Mouse (Mus musculus) kidney, postnatal 10 days (tissue): ENCODE results near the gene Slc22a15.

Experiments used
- DNase-seq: peaks from one replicate; pipeline ENCODE4 v3.0.0; 2021; ENCODE audit warnings: mixed read lengths

The Slc22a15 gene

DNA sequence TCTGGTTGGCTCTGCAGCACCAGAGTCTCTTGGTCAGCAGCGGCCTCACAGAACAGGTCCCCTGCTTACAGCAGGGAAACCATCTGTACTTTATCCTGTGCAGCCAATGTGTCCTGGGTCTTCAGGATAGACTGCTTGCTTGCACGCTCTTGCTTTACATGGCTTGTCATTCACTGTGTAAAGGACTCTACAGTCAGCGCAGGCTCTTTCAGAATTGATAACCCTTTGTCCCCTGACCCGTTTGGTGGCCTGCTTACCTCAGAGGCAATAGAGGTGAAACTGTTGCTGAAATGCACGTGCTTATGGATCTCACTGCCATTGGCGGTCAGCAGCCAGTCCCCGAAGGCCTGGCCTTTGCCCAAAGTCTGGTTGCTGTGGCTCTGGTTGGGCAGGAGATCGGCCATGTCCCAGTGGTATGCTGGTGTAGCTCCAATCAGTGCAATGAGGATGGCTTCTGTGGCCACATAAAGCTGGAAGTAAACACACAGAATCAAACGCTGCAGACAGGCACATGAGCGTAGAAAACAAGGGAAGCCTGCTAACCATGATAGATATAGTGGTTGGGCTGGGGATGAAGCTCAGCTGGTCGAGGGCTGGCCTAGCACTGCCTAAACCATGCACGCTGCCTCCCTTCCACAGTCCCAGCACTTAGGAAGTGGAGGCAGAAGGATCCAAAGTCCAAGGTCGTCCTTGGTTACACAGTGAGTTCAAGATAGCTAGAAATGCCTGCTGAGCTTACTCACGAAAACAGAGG lies 9.0 kb downstream of the Slc22a15 start:
- peak; percentile 36 for DNase-seq

DNA sequence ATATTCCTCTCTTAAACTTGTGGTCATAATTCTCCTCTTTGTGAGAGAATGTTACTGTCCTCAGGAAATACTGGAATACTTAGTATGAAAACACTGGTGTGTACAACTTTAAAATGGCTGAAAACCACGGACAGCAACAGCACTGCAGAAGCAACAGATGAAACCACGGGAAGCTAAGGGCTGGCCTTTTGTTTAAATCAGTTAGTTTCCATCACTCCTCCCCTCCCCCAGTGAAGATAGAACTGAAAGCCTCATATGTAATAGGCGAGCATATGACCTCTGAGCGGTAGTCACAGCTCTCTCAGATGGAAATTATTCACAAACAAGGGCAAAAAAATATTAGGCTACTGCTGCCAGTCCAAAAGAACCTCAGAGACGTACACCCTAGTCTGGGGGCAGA lies 10.0 kb downstream of the Slc22a15 start:
- no peak for DNase-seq

DNA sequence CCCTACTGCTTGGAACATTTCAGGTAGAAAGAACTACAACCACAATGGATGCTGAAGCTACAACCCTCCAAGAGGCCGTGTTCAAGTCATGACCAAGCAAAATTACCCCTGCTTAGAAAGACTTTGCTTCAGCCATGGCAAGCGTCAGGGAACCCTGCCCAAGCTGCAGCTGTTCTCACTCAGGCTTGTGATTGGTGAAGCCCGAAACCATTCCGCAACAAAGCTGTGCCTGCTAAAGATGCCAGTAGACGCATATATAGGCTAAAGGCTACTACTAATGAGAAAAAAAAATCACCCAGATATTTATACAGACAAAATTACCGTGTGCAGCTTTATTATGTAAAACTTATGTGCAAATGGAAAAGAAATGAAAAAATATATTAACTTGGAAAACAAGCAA lies 12.2 kb downstream of the Slc22a15 start:
- DNase-seq = no peak

DNA sequence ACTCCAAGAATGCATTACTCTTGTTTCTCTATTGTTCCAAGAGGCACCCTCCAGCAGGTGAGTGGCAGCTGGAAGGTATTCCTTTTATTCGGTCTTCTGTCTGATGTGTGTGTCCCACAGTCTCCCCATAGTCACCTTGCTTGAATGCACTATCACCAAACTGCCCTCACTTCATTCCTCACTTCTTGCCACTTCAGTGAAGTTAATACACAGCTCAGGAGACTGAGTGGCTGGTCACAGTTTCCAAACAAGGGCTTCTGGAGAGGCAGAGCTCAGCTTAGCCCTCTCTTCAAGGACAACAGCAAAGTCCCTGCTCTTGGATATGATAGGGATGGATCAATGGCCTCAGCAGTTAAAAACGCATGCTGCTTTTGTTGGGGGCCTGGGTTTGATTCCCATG lies 17.2 kb downstream of the Slc22a15 start:
- no peak for DNase-seq

DNA sequence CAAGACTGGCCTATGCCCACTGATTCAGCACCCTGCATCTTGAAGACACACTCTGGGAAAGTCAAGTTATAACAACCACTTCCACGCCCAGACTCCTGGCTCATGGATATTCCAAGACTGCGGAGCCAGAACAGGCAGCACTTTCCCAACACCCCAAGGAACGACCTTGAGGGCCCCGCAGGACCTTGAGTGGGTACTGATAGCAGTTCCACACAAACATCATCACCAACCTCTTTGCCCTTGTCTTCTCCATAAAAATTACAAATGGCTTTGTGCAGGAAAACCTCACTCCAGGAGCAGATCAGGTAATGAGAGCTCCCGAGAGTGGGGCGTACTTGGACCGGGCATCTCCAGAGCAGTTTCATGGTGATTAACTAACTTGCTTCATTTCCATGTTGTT lies 19.5 kb downstream of the Slc22a15 start:
- no peak for DNase-seq

DNA sequence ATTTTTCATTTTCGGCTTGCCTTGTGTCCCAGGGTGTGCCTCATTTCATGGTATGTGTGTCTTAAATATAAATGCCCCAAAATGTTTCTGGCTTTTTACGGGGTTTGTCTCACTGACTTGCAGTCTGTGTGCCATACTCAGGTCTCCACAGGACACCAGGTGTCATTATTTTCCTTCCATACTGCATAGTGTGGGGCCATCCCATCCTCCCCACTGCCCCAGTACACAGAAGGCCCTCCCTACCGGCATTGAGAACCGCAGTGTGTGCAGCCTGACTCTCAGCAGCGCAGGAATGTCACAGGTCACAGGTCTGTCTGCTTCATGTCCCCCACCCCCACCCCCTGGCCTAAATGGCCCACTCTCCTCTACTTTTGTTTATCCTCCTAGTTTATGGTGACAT lies 21.2 kb downstream of the Slc22a15 start:
- no peak for DNase-seq

DNA sequence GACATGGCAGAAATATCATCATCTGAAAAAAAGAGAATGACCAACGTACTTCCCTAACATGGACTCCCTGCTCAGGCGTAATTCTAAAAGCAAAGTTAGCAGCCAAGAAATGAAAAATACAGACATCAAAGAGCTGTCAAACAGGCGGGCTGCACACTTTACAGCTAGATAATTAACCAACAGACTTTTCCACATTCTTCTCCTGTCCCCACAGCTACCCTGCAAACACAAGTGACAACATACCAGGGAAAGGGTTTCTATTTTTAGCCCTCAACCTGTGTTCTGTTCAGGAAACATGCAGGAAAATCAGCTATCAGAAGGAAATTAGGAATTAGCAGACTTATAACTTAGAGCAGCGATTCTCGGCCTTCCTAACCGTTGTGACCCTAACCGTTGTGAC lies 21.9 kb downstream of the Slc22a15 start:
- no peak for DNase-seq

DNA sequence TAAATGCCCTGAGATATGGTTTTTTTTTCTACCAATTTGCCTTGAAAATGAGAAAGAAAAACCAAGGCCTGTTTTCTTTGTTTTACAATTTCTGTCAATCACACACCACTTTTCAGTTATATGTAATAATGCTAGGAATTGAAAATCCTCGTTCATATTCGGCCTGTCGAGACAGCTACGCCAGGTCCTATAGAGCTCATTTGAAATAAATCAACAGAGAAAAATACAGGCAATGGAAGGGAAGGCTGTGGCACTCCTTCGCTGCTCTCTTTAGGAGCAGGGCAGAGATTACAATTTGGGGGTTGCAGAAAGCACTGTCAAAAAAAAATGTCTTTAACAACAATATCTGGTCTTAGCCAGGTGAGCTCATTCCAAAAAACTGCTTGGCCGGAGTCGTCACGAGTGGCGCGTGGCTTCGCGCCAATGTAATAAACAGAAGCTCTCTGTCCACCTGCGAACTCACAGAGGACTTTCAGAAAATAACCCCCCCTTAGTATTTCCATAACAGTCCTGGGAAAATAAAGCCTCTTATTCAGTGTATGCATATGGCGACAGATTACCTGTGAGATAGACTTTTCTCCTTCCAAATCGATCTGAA lies 26.8 kb downstream of the Slc22a15 start:
- DNase-seq = no peak

DNA sequence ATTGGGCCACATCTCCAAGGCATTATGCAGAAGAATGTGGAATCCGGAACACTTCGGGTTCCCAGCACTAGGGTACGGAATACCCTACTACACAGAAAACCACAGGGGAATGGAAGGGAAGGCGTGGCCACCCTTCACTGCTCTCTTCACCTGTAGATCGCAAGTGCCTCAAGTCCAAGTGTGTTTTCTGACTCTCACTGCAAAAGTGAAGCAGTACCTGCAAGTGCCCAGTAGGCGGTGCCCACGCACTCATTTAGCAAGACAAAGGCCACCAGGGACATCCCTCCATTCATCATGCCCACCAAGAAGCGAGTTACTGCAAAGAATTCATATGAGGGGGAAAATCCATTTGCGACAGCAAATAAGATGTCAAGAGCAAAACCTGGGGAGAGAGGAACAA lies 27.4 kb downstream of the Slc22a15 start:
- peak; percentile 83 for DNase-seq

DNA sequence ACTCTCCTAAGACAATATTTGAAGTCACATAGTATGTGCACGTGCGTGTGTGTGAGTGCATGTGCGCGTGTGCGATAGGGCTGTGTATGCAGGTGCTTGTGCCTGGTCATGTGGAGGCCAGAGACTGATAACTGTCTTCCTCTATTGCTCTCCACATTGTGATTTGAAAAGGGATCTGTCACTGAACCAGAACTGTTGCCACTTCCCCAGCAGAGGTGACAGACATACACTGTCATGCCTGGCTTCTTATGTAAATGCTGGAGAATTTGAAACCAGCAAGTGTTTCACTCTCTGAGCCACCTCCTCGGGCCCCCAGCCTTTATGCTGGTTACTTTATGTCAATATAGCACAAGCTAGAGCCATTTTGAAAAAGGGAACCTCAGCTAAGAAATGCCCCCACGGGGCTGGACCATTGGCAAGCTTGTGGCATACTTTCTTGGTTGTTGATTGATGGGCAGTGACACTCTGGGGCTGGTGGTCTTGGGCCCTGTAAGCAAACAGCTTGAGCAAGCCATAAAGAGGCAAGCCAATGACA lies 28.8 kb downstream of the Slc22a15 start:
- no peak for DNase-seq

DNA sequence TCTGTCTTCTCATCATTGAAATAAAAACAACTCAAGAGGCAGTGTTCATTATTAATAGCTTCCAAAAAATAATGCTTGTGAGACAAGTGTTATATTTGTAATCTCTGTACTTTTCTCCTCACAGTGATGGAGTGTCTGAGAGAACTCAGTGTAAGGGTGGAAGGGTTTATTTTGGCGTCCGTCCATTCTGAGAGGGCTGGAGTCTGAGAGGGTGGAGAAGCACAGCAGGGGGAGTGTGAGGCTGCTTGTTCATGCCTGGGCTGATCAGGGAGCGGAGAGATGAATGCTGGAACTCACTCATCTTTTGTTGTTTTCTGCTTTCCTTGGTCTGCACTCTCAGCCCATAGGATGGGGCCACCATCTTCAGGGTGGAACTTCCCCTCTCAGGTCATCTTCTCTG lies 38.7 kb downstream of the Slc22a15 start:
- DNase-seq = peak; percentile 70

DNA sequence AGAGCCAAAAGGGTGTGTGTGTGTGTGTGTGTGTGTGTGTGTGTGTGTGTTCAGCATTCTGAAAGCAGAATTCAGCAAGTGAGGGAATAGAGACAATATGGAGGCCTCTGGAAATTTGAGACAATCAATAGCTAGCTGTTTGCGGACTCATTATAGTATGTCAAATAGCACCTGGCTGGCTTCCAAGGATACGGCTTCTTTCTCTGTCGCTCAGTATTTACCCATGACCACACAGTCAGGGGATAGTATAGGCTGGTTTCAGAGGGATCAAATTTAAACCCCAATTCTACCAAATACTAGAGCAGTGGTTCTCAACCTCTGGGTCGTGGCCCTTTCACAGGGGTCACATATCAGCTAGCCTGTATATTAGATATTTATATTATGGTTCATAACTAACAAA lies 39.2 kb downstream of the Slc22a15 start:
- DNase-seq = no peak

DNA sequence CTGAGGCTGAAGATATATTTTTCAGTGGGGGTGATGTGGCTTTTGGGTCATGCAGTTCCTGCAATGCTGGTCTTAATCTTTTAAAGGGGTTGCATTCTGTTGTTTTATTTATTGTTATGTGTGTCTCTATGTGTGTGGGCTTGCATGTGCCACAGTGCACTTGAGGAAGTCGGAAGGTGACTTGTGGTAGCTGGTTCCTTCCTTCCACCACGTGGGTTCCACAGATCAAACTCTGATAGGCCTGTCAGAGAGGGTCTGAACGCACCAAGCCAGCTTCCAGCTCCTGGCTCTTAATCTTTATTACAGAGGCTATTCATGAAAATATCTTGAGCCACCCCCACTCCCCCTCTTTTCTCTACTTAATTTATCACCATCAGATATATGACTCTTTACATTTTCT lies 40.4 kb downstream of the Slc22a15 start:
- DNase-seq = no peak

DNA sequence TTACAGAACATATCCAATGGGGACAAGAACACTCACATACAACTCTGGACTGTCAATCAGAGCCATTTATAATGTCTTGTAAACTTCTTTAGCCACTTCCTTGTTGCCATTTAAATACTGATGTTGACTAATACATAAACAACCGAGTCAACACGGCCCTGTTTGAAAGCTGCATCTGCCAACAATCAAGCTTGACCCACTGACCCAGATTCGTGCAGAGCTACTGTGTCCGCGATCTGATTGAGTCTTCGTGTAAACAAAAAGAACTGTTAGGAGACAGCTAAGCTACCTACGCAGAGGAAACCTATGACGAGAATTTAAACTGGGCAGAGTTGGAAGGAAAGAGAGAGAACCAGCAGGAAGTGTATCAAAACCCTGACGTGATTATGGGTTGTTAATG lies 42.5 kb downstream of the Slc22a15 start:
- DNase-seq = no peak

DNA sequence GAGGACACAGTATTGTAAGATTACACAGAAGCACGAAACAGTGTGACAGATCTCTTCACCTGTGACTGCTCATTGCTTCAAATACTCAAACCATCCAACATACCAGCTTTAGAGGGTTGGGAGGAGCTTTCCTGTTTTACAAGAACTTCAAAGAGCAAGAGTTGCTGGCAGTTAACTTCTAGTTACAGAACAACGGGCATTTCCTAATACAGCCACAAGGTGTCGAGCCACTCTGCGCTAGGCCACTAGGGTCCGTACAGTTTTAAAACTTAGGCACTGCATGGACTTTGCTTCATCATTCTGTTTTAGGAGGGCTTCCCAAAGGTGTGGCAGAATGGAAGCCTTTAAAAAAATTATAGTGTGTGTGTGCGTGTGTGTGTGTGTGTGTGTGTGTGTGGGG lies 43.4 kb downstream of the Slc22a15 start:
- peak; percentile 41 for DNase-seq

DNA sequence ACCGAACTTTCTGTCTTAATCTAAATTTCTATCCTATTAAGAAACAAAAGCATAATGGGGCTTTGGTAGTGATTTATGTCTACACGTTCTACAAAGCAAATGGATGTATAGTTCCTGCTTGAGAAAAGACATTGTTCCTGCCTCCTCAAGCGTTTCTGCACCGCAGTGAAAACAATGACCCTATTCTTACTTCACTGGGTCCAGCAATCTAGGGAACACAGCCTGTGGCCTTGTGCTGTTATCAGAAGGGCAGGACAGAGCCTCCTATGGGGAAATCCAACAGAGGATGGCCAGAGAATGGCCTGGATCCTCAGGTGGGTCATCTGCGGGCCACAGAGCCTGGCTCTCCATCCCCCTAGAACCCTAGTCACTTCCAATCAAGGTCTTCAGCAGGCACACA lies 46.1 kb downstream of the Slc22a15 start:
- DNase-seq = no peak

DNA sequence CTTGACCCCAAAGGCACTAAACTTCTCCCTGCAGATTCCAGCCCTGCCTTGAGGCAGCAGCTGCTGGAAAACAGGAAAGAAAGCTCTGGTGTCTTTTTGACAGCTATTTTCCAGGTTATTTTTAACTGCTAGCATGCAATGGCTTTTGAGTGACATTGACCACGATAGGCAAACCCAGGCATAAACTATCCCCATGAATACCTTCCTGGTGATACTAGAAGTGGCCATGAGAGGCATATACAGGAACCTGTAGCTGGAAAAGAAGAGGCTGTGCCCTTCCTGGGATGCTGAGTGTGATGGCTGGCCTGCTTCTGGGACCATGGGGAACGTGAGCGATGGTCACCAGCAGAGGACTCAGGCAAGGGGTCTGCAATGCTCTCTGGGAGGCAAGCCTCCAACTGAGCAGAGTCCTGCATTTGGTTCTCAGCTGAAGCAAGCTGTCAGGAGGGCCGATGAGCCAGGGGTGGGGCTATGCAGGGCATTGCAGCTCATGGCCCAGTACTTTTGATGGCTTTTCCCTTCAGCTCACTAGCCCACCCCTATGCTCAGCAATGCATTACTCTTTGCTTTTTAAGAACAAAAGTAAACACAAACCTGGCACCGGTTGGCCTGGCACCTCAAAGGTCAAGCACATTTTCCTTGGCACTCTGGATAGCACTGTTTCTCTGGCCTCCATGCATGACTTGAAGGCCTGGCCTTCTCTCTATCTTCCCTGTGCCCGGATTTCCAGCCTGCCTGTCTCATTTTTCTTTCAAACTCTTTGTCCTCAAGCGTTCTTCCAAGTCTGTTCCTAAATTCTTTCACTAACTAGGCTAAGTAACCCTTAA lies 47.6 kb downstream of the Slc22a15 start:
- DNase-seq = peak; percentile 21

DNA sequence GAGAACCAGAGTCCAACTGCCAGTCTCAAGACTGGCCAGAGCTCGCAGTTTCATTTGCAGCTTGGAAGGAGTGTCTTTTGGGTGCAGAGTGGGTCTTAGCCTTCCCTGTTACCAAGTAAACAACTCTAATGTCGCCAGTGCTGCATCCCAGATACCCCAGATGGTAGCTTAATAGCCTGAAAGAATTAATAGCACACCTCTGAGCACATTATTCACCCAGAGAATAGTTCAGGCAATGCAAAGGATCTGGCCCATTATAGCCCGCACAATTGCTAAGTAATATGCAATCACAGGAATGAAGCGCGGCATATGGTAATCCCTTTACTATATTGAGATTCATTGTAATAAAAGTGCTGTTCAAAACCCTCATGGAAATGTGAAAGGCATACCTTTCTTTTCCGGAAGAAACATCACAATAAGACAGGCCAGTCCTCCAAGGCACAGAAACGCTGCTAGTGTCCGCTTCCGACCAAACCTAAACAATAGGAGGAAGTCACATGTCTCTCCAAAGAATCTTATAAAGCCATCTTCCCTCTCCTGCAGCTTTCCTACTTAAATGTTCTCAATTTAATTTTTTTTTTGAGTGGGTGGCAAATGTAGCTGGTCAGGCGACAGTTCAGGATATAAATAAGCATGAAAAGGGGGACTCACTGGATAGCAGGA lies 48.9 kb downstream of the Slc22a15 start:
- DNase-seq = no peak

DNA sequence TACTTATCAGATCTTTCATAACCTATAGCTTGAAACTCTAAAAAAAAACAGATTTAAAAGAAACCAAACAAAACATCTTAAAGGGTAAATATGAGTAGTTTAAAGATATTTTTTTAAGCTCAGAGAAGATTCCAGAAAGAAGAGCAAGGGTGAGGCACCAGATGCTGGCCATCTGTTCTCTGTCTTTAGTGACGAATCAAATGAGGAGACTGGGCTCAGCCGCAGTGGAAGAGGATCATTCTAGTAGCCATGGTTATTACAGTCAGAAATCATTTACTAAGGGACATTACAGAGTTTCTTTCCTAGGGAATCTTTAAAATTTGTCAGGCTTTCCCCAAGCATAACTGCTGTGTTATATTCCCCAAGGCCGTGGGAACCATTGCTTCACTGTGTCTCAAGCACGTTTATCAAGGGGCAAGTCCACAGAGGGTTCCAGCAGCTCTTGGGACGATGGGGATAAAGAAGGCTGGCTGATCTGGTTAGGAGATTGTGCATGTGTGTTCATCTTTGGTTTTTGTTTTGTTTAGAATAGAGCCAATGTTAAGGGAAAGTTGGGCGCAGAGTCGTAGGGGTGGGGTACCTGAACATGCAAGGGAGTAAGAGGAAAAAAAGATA lies 51.1 kb downstream of the Slc22a15 start:
- peak; percentile 57 for DNase-seq

DNA sequence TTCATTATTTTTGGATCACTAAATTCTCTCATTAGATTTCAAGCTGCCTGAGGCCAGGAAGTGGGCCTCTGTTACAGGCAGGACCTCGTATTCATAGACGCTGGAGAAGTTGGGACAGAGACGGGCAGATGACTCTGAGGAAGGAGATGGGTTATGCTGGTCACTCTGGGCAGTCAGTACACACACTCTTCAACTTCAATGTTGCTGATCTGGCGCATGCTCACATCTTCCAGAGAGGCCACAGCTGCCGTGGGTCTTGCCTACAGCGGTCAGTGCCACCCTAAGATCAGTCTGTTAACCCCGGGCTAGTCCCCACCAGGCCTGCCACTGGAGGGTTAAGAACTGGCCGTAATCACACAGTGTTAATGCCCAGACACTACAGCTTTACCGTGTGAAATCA lies 52.3 kb downstream of the Slc22a15 start:
- no peak for DNase-seq

DNA sequence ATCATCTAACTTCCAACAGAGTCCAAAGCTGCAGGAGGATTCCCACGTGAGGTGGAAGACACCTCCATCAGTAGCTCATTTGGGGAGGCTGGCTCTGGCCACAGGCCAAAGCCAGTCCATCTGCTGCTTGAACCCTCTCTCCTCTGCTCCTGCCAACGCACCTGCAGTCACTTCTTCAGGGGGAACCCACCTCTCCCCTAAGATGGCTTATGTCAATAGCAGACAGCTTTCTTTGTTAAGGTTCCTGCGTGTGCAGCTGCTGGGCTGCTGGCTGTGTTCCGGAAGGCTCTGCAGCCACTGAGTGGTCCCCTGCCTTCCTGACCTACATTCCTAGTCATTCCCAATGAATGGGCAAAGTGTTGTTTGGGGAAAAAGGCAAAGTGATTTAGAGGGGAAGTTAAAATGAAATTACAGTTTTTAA lies 57.2 kb downstream of the Slc22a15 start:
- no peak for DNase-seq

DNA sequence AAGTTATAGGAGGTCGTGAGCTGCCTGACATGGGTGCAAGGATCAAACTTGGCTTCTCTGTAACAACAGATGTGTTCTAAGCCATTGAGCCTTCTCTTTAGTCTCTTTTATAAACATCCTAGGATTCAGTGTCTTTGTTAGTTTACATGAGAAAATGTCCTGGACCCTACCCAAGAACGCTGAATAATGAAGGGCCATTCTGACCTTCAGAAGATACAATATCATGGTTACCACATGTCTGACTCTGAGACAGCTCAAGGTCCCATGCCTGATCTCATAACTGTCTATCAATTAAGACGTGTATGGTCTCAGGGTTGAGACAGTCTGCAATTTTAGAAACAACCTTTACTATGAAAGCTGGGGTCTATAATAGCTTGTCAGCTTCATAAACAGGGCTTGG lies 62.4 kb downstream of the Slc22a15 start:
- no peak for DNase-seq

DNA sequence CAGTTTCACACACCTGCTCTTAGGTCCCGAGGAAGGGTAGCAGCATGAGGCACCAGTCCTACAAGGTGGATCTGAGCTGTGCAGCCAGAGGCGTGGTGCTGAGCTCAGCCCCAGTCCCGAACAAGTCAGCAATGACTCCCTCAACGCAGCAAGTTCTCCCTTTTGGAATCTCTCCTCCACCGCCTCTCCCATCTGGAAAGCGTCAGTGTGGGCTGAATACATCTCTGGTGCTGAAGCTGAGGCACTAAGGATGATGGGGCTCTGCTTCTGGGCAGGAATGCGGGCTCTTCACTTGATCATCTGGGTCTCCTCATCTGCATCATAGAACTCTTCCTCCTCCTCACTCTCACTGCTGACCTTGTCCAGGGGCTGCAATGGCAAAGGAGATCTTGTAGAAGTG lies 64.1 kb downstream of the Slc22a15 start:
- no peak for DNase-seq
